Mouse (Mus musculus) v-Abl transformed pro-B cells (cell line): Measurements from ENCODE around the gene Rab20.

Source experiments
- in situ Hi-C, 2 experiments: fragments of 400-800 bp; cut with MboI; formaldehyde crosslinking; loops; one replicate each; pipeline ENCODE4 v1.15.1; 2025; ENCODE audit not compliant: unreplicated experiment in 2 of 2

Rab20 gene

DNA sequence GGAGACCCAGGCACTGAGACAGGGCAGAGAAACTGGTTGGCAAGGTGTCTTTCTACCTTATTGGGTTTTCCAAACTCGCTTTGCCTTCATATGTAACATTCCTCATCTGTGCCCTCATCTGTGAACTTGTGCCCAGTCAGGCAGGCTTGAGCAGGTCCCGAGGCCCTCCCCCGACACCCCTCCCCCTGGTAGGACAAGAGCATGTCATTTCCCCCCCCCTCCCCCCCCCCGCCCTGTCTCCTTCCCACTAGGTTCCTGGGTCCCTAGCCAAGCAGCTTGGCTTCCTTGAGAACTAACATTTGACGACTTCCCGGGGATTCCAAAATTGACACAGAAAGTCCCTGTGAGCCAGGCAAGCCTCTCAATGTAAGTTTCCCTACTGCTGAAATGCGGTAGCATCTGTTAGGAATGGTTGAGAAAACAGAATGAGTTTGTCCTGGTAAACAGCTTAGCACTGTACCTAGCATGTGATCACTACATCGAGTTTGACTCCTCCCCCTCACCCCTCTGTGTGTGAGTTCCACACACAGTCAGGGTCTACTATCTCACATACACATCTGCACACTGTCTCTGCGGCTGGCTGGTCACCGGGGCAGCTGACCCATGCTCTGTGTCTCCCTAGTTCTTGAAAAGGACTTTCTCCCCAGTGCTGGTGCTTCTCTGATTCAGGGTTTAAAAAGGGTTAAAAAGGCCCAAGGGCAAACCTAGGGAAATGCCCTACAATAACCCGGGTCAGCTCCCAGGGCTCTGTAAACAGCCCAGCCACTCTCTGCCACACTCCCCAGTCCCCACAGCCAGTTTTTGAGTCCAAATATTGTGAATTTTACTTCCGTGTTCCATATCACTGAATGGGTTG lies 20.3 kb downstream of the Rab20 start:
- in situ Hi-C loops, result no loop called here

DNA sequence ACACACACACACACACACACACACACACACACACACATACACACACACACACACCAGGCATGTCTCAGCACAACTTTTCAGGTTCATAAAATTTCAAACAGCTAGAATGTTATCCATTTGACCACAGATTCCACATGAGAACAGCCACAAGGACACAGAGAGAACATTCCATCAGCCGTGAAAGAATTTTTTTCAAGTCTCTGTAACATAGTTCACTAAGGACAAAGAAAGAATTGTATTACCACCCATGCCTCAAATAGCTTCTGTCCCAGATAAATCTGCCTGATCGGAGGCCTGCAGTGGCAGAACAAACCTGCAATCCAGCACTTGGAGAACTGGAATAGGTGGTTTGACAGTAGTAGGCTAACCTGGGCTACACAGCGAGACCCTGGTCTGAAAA lies 21.2 kb downstream of the Rab20 start:
- in situ Hi-C loops, result no loop called here

DNA sequence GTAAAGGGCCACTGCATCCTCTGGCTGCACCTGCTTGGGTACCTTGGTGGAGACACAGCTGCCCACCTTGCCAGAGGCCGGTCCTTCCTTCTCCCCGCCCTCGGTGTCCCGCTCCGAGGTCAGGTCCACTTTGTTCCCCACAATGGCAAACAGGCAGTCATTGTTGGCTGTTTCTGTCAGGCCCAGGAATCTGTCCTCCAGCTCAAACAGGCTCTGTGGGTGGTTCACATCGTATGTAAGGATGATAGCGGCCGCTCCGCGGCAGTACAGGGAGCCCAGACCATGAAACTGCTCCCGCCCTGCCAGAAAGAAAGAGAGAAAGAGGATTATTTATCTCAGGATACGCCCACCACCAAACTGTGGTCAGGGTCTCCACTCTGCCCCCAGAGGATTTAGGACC lies 24.3 kb downstream of the Rab20 start:
- in situ Hi-C loops, result no loop called here

DNA sequence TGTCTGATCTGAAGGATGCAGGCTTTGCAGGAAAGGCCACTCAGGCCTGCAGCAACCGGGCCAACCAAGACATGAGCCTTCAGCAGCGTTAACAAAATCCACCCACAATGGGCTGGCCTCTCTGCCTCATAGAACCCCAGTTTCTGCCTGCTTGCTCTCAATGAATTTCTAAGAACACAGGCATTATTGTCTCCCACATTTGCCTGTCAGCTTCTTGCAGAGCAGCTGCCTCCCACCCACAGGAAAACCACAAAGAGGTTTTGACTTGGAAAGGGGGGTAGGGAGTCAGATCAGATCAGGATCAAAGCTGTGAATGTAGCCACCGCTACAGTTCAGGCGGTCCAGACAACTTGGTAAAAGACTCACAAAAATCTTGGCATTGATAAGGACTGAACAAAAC lies 25.5 kb downstream of the Rab20 start:
- in situ Hi-C loops, result no loop called here

DNA sequence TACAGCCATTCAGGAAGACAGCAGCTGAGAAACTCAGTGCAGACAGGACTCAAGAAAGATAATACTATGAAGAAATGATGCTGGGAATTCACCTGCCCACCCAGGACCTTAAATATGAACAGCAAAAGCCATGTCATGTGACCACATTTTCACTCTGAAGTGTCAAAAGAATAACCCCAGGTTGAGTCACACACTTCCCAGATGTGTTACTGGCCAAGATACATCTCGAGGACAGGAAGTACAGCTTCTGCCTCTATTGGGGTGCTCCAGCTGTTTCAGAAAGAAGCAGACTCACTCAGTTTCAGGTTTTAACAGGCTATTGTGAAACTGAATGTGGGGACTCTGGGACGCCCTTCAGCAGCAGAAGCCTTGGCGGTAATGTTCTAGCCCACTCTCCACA lies 26.0 kb downstream of the Rab20 start:
- in situ Hi-C loops, result no loop called here

DNA sequence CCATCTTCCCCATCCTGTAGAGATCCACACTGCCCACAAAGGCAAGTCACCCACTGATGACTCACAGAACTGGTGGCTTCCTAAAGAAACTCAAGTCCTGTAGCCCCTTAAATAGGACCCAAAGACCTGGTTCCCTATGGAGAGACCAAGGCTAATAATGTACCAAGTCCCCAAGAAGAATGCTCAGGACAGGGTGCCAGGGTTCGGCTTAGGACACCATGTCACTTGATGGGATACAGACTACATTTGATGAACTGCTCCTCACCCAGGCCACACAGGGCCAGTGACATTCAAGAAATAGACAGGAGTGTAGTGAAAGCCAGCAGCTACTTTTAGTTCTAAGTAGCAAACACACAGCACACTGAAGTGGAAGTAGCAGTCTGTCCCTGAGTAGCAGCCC lies 26.4 kb downstream of the Rab20 start:
- in situ Hi-C loops, result no loop called here

DNA sequence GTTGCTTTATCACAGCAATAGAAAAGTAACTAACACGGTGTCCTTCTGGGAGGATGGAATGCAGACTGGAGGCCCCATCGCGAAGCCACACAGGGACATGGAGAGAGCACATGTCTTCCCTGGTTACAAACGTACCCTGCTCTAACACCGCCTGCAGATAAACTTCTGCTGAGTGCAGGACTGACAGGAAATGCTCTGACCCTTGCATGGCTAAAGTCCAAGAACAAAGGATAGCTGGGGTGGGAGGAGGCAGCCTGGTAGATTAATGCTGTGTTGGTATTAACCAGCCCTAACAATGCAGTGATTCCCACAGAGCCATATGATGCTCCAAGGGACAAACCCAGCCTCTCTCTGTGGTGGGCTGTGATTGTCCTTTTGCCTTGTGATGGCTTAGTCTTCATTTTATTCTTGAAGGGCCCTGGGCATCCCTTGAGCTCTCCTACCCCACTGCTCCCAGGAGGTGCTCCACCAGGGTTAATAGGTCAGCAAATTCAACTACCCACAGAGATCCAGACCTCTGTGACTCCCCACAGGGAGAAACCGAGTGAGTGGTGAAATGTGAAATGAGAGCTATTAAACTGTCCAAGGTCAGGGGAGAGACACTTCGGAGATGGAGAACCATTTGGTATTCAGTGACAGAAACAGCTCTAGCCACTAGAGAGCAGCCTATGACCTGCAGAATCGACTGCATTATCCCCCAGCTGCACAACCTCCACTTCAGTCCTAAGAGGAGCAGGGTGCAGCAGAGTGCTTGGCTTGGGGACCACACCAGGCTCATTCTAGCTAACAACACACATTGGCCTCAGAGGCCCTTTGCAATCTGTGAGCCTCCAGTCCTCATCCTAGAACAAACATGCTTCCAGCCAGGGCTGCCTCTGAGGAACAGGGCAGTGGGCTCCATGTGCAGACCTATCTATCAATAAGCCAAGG lies 28.1 kb downstream of the Rab20 start:
- in situ Hi-C loops, result no loop called here

DNA sequence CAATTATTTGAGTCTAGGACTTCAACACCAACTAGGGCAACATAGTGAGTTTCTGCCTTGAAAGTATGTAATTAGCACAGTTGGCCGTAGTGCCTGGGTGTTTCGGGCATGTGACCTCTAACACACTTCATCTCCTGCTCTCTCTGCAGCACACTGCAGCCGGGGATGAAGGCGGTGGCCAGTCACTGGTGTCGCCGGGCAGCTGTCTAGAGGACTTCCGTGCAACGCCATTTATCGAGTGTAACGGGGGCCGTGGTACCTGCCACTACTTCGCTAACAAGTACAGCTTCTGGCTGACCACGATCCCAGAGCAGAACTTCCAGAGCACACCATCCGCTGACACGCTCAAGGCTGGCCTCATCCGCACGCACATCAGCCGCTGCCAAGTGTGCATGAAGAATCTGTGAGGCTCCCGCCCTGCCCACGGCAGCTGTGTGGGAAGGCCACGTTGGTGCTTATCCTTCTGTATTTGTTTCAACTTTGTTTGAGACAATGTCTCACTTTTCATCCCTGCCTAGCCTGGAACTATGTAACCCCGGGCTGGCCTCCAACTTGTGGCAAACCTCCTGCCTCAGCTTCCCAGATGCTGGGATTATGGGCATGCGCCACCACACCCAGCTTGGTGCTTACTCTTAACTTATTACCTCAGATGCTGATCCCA lies 30.5 kb downstream of the Rab20 start:
- in situ Hi-C loops, result loop anchor here (25.0 kb wide), 2 partner anchors 489 to 1214 kb away; partner anchors contain the start of gene Tubgcp3 (in 1 of the 2)

DNA sequence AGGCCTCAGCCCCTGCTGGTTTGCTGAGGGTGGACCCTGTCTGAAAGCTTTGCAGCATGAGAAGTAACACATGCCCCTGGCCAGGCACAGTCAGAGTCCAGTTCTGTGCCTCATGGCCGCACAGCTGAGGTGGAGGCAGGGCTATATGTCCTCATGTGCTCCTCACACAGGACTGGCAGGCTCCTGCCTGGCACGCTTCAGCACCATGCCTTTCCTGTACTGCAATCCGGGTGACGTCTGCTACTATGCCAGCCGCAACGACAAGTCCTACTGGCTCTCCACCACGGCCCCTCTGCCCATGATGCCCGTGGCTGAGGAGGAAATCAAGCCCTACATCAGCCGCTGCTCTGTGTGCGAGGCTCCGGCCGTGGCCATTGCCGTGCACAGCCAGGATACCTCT lies 32.7 kb downstream of the Rab20 start:
- in situ Hi-C loops, result loop anchor here (25.0 kb wide), 2 partner anchors 492 to 1217 kb away; partner anchors contain the start of gene Tubgcp3 (in 1 of the 2)

DNA sequence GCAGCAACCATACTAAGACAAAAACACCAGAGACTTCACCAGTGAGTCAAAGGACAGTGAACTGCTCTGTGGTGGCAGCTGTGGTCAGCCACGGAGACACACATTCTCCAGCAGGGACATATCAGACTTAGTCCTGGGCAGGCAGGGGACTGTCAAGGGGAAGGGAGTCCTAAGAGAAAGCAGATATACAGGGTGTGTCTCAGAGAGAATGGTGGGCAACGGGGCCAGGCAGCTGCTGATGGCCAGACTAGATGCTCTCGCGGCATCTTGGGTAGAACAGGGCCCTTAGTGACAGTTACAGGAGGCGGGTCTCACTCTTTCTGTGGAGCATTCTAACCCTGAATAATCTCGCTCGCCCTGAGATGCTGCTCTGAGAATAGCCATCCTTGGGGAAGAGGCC lies 34.3 kb downstream of the Rab20 start:
- in situ Hi-C loops, result loop anchor here (25.0 kb wide), 2 partner anchors 493 to 1218 kb away; partner anchors contain the start of gene Tubgcp3 (in 1 of the 2)

DNA sequence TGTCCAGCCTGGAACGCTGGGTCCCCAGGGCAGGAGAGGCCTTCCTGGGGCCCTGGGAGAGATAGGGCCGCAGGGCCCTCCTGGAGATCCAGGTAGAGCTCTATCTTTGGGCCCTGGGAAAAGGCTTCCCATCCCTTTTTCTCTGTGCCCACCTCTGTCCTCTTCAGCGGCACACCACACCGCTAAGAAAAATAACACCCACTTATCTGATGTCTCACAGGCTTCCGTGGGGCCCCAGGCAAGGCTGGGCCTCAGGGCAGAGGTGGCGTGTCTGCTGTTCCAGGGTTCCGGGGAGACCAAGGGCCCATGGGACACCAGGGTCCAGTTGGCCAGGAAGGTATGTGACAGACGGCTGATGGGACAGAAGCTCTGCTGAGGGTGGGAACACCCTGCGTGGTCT lies 34.9 kb downstream of the Rab20 start:
- in situ Hi-C loops, result loop anchor here (25.0 kb wide), 2 partner anchors 494 to 1219 kb away; partner anchors contain the start of gene Tubgcp3 (in 1 of the 2)

DNA sequence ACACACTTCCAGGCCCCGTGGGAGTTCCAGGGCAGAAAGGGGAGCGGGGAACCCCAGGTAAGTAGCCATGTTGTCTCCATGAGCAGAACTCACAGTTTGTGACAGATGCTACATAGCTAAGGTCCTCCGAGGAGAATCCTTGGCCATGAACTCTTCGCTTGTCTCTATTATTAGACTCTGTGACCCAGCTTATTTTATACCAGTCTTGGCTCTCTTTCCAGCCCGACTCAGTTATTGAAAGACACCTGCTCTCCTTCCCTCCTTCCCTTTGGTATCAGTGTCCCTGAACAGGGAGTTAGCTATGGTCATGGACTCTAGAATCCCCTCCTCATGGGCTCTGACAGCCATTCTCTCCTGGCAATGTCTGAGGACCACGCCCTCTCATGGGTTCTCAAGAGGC lies 37.2 kb downstream of the Rab20 start:
- in situ Hi-C loops, result loop anchor here (25.0 kb wide), 2 partner anchors 496 to 1221 kb away; partner anchors contain the start of gene Tubgcp3 (in 1 of the 2)

DNA sequence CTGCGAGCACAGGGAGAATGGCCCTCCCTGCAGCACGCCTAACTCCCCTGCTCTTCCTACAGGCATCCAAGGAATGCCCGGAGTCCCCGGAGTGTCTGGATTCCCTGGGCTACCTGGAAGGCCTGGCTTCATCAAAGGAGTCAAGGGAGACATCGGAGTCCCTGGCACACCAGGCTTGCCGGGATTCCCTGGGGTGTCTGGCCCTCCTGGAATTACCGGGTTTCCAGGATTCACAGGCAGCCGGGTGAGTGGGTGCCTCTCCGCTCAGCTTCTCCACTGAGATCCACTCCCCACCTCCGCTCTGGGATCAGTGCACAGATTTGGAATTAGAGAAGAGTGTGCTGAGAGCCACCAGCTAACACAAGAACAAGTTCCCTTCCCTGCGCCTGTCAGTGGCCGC lies 40.6 kb downstream of the Rab20 start:
- in situ Hi-C loops, result loop anchor here (25.0 kb wide), 2 partner anchors 499 to 1224 kb away; partner anchors contain the start of gene Tubgcp3 (in 1 of the 2)

DNA sequence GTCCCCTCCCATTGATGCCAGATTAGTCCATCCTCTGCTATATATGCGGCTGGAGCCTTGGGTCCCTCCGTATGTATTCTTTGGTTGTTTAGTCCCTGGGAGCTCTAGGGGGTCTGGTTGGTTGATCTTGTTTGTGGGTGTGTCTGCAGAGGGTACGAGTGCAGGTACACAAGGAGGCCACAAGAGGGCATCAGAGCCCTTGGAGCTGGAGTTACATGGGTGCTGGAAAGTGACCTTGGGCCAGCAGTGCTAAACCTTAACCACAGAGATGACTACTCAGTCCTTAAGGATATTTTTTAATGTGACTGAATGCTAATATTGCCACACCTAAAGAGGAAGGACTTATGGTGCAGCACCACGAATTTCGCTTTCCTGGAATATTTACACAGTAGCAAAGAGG lies 47.8 kb downstream of the Rab20 start:
- in situ Hi-C loops, result loop anchor here (5.0 to 25.0 kb wide), 4 partner anchors 52 to 1232 kb away; partner anchors contain the start of gene Tubgcp3 (in 1 of the 2)

DNA sequence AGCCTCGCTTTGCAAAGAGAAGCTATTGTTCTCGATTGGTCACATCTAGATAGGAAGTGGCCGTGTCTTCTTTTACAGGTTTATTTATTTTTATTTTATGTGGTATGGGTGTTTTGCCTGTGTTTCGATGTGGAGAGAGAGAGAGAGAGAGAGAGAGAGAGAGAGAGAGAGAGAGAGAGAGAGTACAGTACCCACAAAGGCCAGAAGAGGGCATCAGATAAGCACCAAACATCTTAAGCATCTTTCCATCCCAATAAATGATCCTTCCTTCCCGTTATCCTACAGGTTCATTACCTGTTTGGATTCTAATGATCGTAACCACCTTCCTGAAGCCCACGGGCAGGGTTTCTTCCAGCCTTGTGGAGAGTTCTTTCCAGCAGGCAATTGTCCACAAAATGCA lies 55.4 kb downstream of the Rab20 start:
- in situ Hi-C loops, result loop anchor here (5.0 to 10.0 kb wide), 3 partner anchors 274 to 1252 kb away; partner anchors contain the start of genes 1700016D06Rik (in 1 of the 2) and Tubgcp3 (in 1 of the 2)

DNA sequence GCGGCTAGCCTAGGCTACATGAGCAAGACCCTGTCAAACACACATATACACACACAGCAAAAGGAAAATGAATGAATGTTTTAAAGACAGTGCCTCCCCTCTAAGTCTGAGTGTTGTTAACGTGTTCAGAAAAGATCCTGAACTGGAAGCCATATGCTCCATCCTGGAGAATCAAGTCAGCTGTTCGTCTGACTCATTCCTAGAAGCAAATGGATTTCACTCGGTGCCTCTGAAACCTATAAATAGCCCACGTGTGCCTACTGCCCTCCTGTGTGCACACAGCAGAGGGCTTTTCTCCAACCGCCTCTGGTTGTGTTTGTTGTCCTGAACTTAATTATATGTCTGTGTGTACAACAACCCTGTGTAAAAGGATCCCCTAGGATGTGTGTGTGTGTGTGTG lies 56.5 kb downstream of the Rab20 start:
- in situ Hi-C loops, result loop anchor here (5.0 to 10.0 kb wide), 3 partner anchors 275 to 1253 kb away; partner anchors contain the start of genes 1700016D06Rik (in 1 of the 2) and Tubgcp3 (in 1 of the 2)

DNA sequence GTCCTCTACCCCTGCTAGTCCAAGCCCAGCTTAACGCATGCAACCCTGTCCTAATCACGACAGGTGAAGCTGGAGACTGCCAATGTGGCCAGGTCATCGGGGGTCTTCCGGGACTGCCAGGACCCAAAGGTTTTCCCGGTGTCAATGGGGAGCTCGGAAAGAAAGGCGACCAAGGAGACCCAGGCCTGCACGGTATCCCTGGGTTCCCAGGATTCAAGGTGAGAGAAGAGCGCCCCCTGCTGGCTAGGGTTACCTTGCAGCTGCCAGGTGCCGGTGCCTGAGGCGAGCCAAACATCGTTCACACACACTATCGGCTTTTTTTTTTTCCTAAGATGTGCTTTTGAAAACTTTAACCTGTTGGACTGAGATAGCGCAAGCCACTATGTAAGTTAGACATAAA lies 57.4 kb downstream of the Rab20 start:
- in situ Hi-C loops, result loop anchor here (5.0 to 10.0 kb wide), 3 partner anchors 276 to 1254 kb away; partner anchors contain the start of genes 1700016D06Rik (in 1 of the 2) and Tubgcp3 (in 1 of the 2)

DNA sequence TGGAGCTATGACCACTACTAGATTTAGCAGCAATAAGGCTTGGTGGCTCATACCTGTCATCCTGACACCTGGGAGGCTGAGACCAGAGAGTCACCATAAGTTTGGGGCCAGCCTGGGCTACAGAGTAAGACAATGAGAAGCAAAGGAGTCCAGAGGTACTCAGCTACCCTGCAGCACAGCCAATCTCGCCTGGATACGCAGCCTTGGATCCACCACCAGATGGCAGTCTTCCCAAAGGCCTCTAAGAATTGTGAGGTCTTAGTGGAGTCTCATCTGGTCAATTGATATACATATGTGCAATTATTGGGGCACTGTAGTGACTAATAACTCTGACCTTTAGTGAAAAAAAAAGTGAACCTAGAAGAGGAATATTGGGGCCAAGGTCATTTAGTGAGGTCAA lies 58.9 kb downstream of the Rab20 start:
- in situ Hi-C loops, result loop anchor here (5.0 to 10.0 kb wide), 4 partner anchors 278 to 1255 kb away; partner anchors contain the start of genes 1700016D06Rik (in 1 of the 2) and Tubgcp3 (in 1 of the 2)

DNA sequence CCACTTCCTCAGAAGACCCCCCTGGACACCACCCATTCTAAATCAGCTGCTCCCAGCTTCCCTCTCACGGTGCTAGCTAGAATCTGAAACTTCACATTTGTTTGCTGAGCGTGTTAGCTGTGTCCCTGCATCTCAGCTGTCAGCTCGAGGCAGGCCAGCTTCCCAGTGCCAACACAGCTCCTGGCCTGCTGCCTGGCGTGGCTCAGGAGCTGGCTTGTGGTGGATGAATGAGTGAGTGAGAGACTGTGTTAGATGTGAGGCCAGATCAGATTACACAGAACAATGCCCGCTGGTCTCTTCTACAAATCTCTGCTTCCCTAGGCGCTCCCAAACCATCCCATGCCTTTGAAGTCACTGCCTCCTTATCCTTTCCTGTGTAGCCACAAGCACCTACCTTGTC lies 59.3 kb downstream of the Rab20 start:
- in situ Hi-C loops, result loop anchor here in 1 of 2 experiments (5.0 kb wide), 1 partner anchor 1188 kb away; no protein-coding TSS in a partner anchor

DNA sequence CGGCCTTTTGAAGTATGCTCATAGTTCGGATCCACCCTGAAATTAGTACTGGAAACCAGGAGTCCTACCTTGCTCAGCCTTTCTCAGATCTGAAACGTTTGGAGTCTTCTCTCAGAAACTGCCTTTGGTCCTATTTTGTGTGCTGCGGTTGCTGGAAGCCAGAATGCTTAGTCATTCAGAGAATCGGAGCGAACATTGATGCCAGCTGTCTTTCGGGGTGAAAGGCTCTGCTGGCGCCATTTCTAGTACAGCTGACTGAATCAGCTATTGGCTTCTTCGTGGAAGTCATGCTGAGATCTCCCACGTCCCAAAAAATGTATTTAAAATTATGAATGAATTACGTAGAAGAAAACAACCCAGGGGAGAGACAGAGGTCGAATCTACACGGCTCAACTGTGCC lies 60.7 kb downstream of the Rab20 start:
- in situ Hi-C loops, result loop anchor here in 1 of 2 experiments (5.0 kb wide), 1 partner anchor 1190 kb away; no protein-coding TSS in a partner anchor
